Mouse (Mus musculus) lung, adult 2 months (tissue): ENCODE measurements around the gene Gm49396. TPM values are rescaled to one million over a fixed set of nuclear protein-coding genes. Genes with fewer than 3 reads are reported as not detected.

Source experiments
- DNase-seq: peaks from one replicate; pipeline ENCODE4 v3.0.0; 2022
- H3K4me1 ChIP-seq: fragments of 200-500 bp; 2 replicates; pipeline ENCODE4 v1.6.1; 2011; ENCODE audit warnings: low read length; ENCODE audit not compliant: control insufficient read depth, insufficient read depth
- H3K4me3 ChIP-seq: fragments of 200-500 bp; replicated peaks from 2 replicates; pipeline ENCODE3; 2011; ENCODE audit warnings: low read depth, mild to moderate bottlenecking, control low read depth, low read length; ENCODE audit errors: extremely low read depth
- CTCF ChIP-seq: fragments of 200-500 bp; IDR thresholded peaks from 2 replicates; pipeline ENCODE4 v1.5.1; 2011; ENCODE audit warnings: mild to moderate bottlenecking, low read length, control low read depth; ENCODE audit not compliant: insufficient read depth
- POLR2A ChIP-seq: fragments of 200-500 bp; IDR thresholded peaks from 2 replicates; pipeline ENCODE4 v1.6.1; 2011; ENCODE audit warnings: low read depth, mild to moderate bottlenecking, control low read depth, low read length, borderline replicate concordance; ENCODE audit errors: extremely low read depth
- WGBS: fragments of 180-500 bp; shearing (Covaris S2); methylation state at CpG from one replicate; pipeline ENCODE4 v1.1.7; 2018; 5-methylcytosine and 5-hydroxymethylcytosine counted together
- polyA plus RNA-seq: library from polyadenylated mRNA; depleted of rRNA; stranded (reverse); fragments of >200 nt; gene quantifications from 2 replicates; pipeline ENCODE4 v1.2.3, GENCODE M21; 2012

Gene Gm49396
- polyA plus RNA-seq, 1 experiment = 3.9 TPM

GRCm38 (mm10) chr7:30531291-30531815 is 31.8 kb upstream of the Gm49396 start:
- DNase-seq = no peak

GRCm38 (mm10) chr7:30532931-30533330 is 30.2 kb upstream of the Gm49396 start:
- DNase-seq = no peak
- no peak for TF ChIP-seq CTCF
- no peak for TF ChIP-seq POLR2A
- Histone ChIP-seq H3K4me1 (peaks cover 6% of the 10 kb centered on the region), H3K4me3 (no peak overlapping the region)
- WGBS = 47% methylated on average over 8 of the region's 8 CpGs

More at GRCm38 (mm10) chr7:30531291-30531815, 31.8 kb upstream of the Gm49396 start:
- 86% methylated on average over 9 of the region's 9 CpGs for WGBS
- peaks cover 8% of the 10 kb centered on the region for H3K4me1 ChIP-seq
- TF ChIP-seq POLR2A = no peak
- TF ChIP-seq CTCF = no peak
- no peak overlapping the region for H3K4me3 ChIP-seq

GRCm38 (mm10) chr7:30533941-30534632 is 29.1 kb upstream of the Gm49396 start:
- peaks cover 6% of the 10 kb centered on the region for H3K4me1 ChIP-seq
- peak overlapping the region; percentile 70 for H3K4me3 ChIP-seq
- no peak for TF ChIP-seq CTCF
- DNase-seq = no peak
- 14% methylated on average over 26 of the region's 26 CpGs for WGBS

GRCm38 (mm10) chr7:30534633-30535577 is 28.2 kb upstream of the Gm49396 start, which contains the start of gene Arhgap33:
TSS of gene Arhgap33 (minus strand) at chr7:30535060.
- WGBS = 1% methylated on average over 79 of the region's 84 CpGs
- Histone ChIP-seq H3K4me3 (peak within 1 kb of the TSS; percentile 87), H3K4me1 (peaks cover 6% of the 10 kb centered on the region)
- peak; percentile 93 for DNase-seq
- no peak for TF ChIP-seq POLR2A
- no peak for TF ChIP-seq CTCF

- TF ChIP-seq POLR2A (no peak), CTCF (no peak)
- Histone ChIP-seq H3K4me1 (peaks cover under 1% of the 10 kb centered on the region; the same call in 1 of the 2 replicates), H3K4me3 (no peak overlapping the region)
- no peak for DNase-seq
- whole genome bisulfite sequencing = 92% methylated on average over 7 of the region's 7 CpGs
Observed at GRCm38 (mm10) chr7:30540572-30540971, 22.6 kb upstream of the Gm49396 start.

- Histone ChIP-seq H3K4me3 (no peak overlapping the region), H3K4me1 (no peaks in the 10 kb centered on the region)
- WGBS = 81% methylated on average over 2 of the region's 2 CpGs
- DNase-seq = no peak
- TF ChIP-seq CTCF (no peak), POLR2A (no peak)
Observed at GRCm38 (mm10) chr7:30544327-30544726, 18.8 kb upstream of the Gm49396 start.

GRCm38 (mm10) chr7:30549880-30550279 is 13.3 kb upstream of the Gm49396 start:
- WGBS = 95% methylated on average over 2 of the region's 2 CpGs
- Histone ChIP-seq H3K4me3 (no peak overlapping the region), H3K4me1 (no peaks in the 10 kb centered on the region)
- no peak for DNase-seq
- TF ChIP-seq POLR2A = no peak
- TF ChIP-seq CTCF = no peak

GRCm38 (mm10) chr7:30550603-30551002 is 12.5 kb upstream of the Gm49396 start:
- H3K4me1 ChIP-seq = no peaks in the 10 kb centered on the region
- WGBS = 92% methylated on average over 1 of the region's 1 CpGs
- DNase-seq = no peak
- no peak overlapping the region for H3K4me3 ChIP-seq
- no peak for TF ChIP-seq CTCF
- TF ChIP-seq POLR2A = no peak

- peak overlapping the region; percentile 84 for H3K4me3 ChIP-seq
- H3K4me1 ChIP-seq = no peaks in the 10 kb centered on the region
- WGBS = 1% methylated on average over 10 of the region's 10 CpGs
- DNase-seq = no peak
- no peak for TF ChIP-seq POLR2A
- 0 out of 2 replicates have a peak, but pooled peaks have one; percentile 4 for TF ChIP-seq CTCF
Observed at GRCm38 (mm10) chr7:30551445-30552101, 11.6 kb upstream of the Gm49396 start.
